Mouse (Mus musculus): ENCODE measurements at regions not wholly inside any gene's neighbourhood (a gene's known extent, or its start where the extent isn't known, plus 50 kb on each side); places are given as distances from the start of the nearest gene placed in this dataset.

GRCm38 (mm10) chr9:31971801-31972628 is 58.8 kb upstream of the Barx2 start:
- H3K36me3 ChIP-seq (ENCODE audit: insufficient read depth, low read length) = no peaks in the 10 kb centered on the region
- H3K9me3 ChIP-seq (ENCODE audit: low read length) = no peaks in the 10 kb centered on the region
- WGBS = 8% methylated on average over 7 of the region's 7 CpGs
- H3K4me2 ChIP-seq (replicated peaks; ENCODE audit: low read depth, low read length) = no peak overlapping the region
- no peaks in the 10 kb centered on the region for H3K4me1 ChIP-seq (ENCODE audit: insufficient read depth, low read depth, low read length)
- ATAC-seq (peak; percentile 70), DNase-seq (ENCODE audit: low spot score) (peak; percentile 41)
- no peaks in the 10 kb centered on the region for H3K27me3 ChIP-seq (replicated peaks; ENCODE audit: insufficient read depth, low read length)
- no peak overlapping the region for H3K27ac ChIP-seq (ENCODE audit: low read length)
- H3K4me3 ChIP-seq (ENCODE audit: low read depth, low read length) = no peak overlapping the region
- peak; percentile 92 for TF ChIP-seq CTCF (IDR thresholded peaks at IDR 0.05)
- no peak for TF ChIP-seq EP300 (IDR thresholded peaks at IDR 0.05)
- no peak overlapping the region for H3K9ac ChIP-seq (replicated peaks; ENCODE audit: low read depth)

GRCm38 (mm10) chr9:31972629-31972993 is 59.3 kb upstream of the Barx2 start:
- no peak overlapping the region for H3K9ac ChIP-seq (replicated peaks; ENCODE audit: low read depth)
- 41% methylated on average over 6 of the region's 6 CpGs for whole genome bisulfite sequencing
- no peaks in the 10 kb centered on the region for H3K36me3 ChIP-seq (ENCODE audit: insufficient read depth, low read length)
- H3K4me1 ChIP-seq (ENCODE audit: insufficient read depth, low read depth, low read length) = no peaks in the 10 kb centered on the region
- DNase-seq (ENCODE audit: low spot score) (no peak), ATAC-seq (no peak)
- no peak overlapping the region for H3K4me3 ChIP-seq (ENCODE audit: low read depth, low read length)
- no peak for TF ChIP-seq EP300 (IDR thresholded peaks at IDR 0.05)
- no peak for TF ChIP-seq CTCF (IDR thresholded peaks at IDR 0.05)
- H3K9me3 ChIP-seq (ENCODE audit: low read length) = no peaks in the 10 kb centered on the region
- no peak overlapping the region for H3K4me2 ChIP-seq (replicated peaks; ENCODE audit: low read depth, low read length)
- H3K27me3 ChIP-seq (replicated peaks; ENCODE audit: insufficient read depth, low read length) = no peaks in the 10 kb centered on the region
- H3K27ac ChIP-seq (ENCODE audit: low read length) = no peak overlapping the region

- DNase-seq (ENCODE audit: low spot score) = no peak
Measured at GRCm38 (mm10) chr9:31976191-31976590, 62.9 kb upstream of the Barx2 start.

GRCm38 (mm10) chr9:31978071-31978470 is 64.8 kb upstream of the Barx2 start:
- WGBS = 88% methylated on average over 2 of the region's 2 CpGs
- TF ChIP-seq CTCF (IDR thresholded peaks at IDR 0.05) (no peak), EP300 (IDR thresholded peaks at IDR 0.05) (no peak)
- H3K4me2 ChIP-seq (replicated peaks; ENCODE audit: low read depth, low read length) = no peak overlapping the region

More at GRCm38 (mm10) chr9:31976191-31976590, 62.9 kb upstream of the Barx2 start:
- Histone ChIP-seq H3K9ac (replicated peaks; ENCODE audit: low read depth) (no peak overlapping the region), H3K4me1 (ENCODE audit: insufficient read depth, low read depth, low read length) (no peaks in the 10 kb centered on the region), H3K36me3 (ENCODE audit: insufficient read depth, low read length) (no peaks in the 10 kb centered on the region), H3K4me2 (replicated peaks; ENCODE audit: low read depth, low read length) (no peak overlapping the region), H3K27me3 (replicated peaks; ENCODE audit: insufficient read depth, low read length) (no peaks in the 10 kb centered on the region), H3K9me3 (ENCODE audit: low read length) (no peaks in the 10 kb centered on the region), H3K27ac (ENCODE audit: low read length) (no peak overlapping the region), H3K4me3 (ENCODE audit: low read depth, low read length) (no peak overlapping the region)
- 65% methylated on average over 2 of the region's 2 CpGs for WGBS
- TF ChIP-seq EP300 (IDR thresholded peaks at IDR 0.05) (no peak), CTCF (IDR thresholded peaks at IDR 0.05) (no peak)
- ATAC-seq = no peak

GRCm38 (mm10) chr9:31979211-31979610 is 65.9 kb upstream of the Barx2 start:
- no peak for ATAC-seq
- no peak overlapping the region for H3K4me2 ChIP-seq (replicated peaks; ENCODE audit: low read depth, low read length)
- no peaks in the 10 kb centered on the region for H3K27me3 ChIP-seq (replicated peaks; ENCODE audit: insufficient read depth, low read length)
- no peaks in the 10 kb centered on the region for H3K4me1 ChIP-seq (ENCODE audit: insufficient read depth, low read depth, low read length)
- TF ChIP-seq CTCF (IDR thresholded peaks at IDR 0.05) (no peak), EP300 (IDR thresholded peaks at IDR 0.05) (no peak)
- H3K9ac ChIP-seq (replicated peaks; ENCODE audit: low read depth) = no peak overlapping the region
- H3K4me3 ChIP-seq (ENCODE audit: low read depth, low read length) = no peak overlapping the region
- no peaks in the 10 kb centered on the region for H3K9me3 ChIP-seq (ENCODE audit: low read length)
- WGBS = 80% methylated on average over 3 of the region's 3 CpGs
- DNase-seq (ENCODE audit: low spot score) = no peak
- H3K36me3 ChIP-seq (ENCODE audit: insufficient read depth, low read length) = no peaks in the 10 kb centered on the region
- no peak overlapping the region for H3K27ac ChIP-seq (ENCODE audit: low read length)

More at GRCm38 (mm10) chr9:31978071-31978470, 64.8 kb upstream of the Barx2 start:
- Histone ChIP-seq H3K9me3 (ENCODE audit: low read length) (no peaks in the 10 kb centered on the region), H3K27ac (ENCODE audit: low read length) (no peak overlapping the region), H3K9ac (replicated peaks; ENCODE audit: low read depth) (no peak overlapping the region), H3K4me3 (ENCODE audit: low read depth, low read length) (no peak overlapping the region), H3K27me3 (replicated peaks; ENCODE audit: insufficient read depth, low read length) (no peaks in the 10 kb centered on the region), H3K36me3 (ENCODE audit: insufficient read depth, low read length) (no peaks in the 10 kb centered on the region), H3K4me1 (ENCODE audit: insufficient read depth, low read depth, low read length) (no peaks in the 10 kb centered on the region)
- ATAC-seq (no peak), DNase-seq (ENCODE audit: low spot score) (no peak)

- no peak for ATAC-seq
- H3K27me3 ChIP-seq (replicated peaks; ENCODE audit: insufficient read depth, low read length) = no peaks in the 10 kb centered on the region
- DNase-seq (ENCODE audit: low spot score) = no peak
- WGBS = 95% methylated on average over 5 of the region's 5 CpGs
- no peak overlapping the region for H3K9ac ChIP-seq (replicated peaks; ENCODE audit: low read depth)
- H3K4me1 ChIP-seq (ENCODE audit: insufficient read depth, low read depth, low read length) = no peaks in the 10 kb centered on the region
- no peak overlapping the region for H3K4me3 ChIP-seq (ENCODE audit: low read depth, low read length)
- H3K4me2 ChIP-seq (replicated peaks; ENCODE audit: low read depth, low read length) = no peak overlapping the region
- TF ChIP-seq CTCF (IDR thresholded peaks at IDR 0.05) = no peak
- TF ChIP-seq EP300 (IDR thresholded peaks at IDR 0.05) = no peak
- H3K27ac ChIP-seq (ENCODE audit: low read length) = no peak overlapping the region
- no peaks in the 10 kb centered on the region for H3K36me3 ChIP-seq (ENCODE audit: insufficient read depth, low read length)
- H3K9me3 ChIP-seq (ENCODE audit: low read length) = no peaks in the 10 kb centered on the region
Measured at GRCm38 (mm10) chr9:31980459-31980858, 67.2 kb upstream of the Barx2 start.
